Mouse (Mus musculus): ENCODE measurements around the gene Snip1.
A peak's percentile ranks its signal among the peaks of the same experiment; 100 is the strongest.

Snip1 gene

DNA sequence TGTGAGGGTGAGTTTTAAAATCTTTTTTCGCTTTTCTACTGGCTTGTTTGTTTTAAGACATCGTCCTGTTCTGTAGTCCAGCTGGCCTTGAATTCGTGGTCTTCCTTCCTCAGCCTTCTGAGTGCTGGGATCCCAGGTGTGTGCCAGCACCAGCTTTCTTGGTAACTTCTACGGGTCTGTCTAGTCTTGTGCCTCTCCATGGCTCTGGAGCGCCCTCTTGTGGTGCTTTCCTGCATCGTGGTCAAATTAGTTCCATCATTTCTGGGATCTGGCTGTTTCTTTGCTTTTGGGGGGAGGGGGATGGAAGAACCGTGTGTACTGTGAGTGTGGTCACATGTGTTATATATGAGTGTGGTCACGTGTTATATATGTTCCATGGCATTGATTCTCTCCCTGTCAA is 33.0 kb downstream of the Snip1 start:
- peak; percentile 77 for DNase-seq (ENCODE audit: low read depth)

DNA sequence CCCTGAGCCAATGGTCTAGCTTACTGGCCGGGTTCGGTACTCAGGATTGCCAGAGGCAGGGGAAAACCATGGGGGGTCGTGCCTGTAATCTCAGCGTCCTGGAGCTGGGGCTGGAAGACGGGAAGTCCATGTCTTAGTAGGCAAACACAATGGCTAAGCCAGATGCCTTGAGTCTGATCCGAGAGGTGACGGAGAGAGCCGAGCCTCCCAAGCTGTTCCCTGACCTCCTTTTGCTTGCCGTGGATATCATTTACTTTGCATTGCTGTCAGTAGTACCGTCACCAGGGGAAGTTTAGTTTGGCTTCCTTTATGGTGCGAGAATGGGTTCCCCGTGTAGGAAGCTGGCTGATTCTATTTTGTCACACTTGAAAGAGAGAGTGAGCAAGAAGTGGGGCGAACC is 34.9 kb downstream of the Snip1 start:
- no peak for DNase-seq (ENCODE audit: low read depth)

- no peak for DNase-seq (ENCODE audit: low read depth)
Observed at GRCm38 (mm10) chr4:125105354-125105753, 38.9 kb downstream of the Snip1 start.

- no peak for DNase-seq (ENCODE audit: low read depth)
Observed at GRCm38 (mm10) chr4:125114638-125115037, 48.2 kb downstream of the Snip1 start.

DNA sequence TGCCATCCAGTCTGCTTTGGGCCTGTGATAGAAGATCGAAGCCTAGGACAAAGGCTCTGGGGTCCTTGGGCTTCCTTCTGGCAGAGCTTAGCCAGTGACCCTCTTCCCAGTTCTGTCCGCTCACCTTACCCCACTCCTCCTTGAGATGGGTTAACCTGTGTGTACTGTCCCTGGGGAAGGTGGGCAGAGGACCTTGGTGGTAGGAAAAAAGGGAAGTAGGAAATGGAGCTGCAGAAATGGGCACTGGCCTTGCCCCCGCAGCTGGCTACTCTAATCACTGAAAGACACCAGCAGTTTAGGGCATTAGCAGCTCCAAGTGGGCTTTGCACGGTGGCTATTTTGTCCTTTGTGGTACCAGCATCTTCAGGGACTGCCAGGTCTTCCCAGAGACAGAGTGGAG is 48.6 kb downstream of the Snip1 start:
- DNase-seq (ENCODE audit: low read depth), result no peak

GRCm38 (mm10) chr4:125115710-125116089 is 49.2 kb downstream of the Snip1 start:
- DNase-seq (ENCODE audit: low read depth), result no peak

DNA sequence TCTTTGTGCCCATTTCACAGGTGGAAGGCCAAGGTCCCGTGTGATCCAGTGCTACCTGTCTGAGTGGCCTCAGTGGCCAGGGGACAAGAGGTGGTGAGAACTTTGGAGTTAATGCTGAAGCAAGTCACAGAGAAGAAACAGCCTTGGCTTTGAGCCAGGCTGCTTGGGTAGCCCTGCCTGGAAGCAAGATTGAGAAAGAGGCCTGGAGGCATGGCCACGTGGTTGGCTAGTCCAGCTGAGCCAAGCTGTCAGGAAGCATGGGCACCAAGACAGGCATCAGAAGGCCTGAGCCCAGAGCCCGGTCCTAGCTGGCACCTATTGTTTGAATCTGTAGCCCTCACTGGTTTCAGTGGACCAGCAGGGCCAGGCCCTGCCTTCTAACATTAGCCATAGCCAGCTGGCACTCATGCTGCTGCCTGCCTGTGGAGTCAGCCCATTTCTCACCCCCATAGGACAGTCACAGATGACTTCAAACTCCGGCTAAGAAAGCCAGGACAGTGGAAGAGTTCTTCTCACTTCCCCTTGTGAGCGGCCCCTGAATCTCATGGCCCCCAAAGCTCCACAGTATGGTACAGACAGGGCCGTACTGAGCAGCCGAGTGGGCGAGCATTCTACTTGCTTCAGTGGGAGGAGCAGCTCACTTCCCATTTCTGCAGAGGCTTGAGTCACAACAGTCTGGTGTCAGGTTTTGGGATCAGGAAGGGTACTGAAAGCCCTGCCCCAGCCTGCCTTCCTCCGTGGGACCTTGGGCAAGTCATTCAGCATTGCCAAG is 49.8 kb downstream of the Snip1 start:
- no peak for DNase-seq (ENCODE audit: low read depth)

GRCm38 (mm10) chr4:125116929-125117328 is 50.5 kb downstream of the Snip1 start:
- no peak for DNase-seq (ENCODE audit: low read depth)

GRCm38 (mm10) chr4:125117902-125118320 is 51.4 kb downstream of the Snip1 start:
- no peak for DNase-seq (ENCODE audit: low read depth)

DNA sequence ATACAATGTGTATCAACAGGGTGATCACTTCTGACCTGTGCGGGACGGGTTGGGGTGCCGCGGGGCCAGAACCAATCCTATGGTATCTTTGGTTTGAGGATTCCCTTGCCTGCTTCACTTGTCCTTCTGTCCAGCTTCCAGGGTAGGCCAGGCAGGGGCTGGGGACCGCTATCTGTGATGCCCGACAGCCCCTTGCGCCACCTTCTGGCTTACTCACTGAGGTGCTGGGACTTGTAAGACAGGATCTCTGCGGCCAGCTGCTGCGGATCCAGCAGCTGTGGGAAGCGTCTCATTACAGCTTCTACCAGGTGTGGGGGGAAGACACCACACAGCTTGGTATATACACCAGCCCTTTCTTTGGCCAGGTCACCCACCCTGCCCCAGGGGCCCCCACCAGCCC is 52.6 kb downstream of the Snip1 start:
- DNase-seq (ENCODE audit: low read depth), result no peak

DNA sequence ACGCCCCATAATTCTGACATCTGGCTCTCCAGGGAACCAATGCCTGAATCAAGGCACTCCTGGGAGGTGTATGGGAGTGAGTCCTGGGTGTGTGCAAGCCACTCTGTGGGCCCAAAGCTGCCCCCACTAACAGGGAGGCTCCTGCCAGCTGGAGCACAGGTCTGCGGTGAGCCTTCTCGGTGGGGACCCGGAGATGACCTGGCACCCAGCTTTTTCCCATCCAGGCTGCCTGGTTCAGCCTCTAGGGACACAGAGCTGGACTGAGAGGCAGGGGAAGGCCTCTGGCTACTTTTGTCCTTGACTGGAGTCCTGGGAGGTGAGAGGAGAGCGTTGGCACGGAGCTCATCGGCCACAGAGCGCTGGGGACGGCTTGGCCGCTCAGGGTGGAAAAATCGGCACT is 53.2 kb downstream of the Snip1 start:
- no peak for DNase-seq (ENCODE audit: low read depth)

GRCm38 (mm10) chr4:125122431-125123278 is 56.2 kb downstream of the Snip1 start:
- DNase-seq (ENCODE audit: low read depth), result no peak

DNA sequence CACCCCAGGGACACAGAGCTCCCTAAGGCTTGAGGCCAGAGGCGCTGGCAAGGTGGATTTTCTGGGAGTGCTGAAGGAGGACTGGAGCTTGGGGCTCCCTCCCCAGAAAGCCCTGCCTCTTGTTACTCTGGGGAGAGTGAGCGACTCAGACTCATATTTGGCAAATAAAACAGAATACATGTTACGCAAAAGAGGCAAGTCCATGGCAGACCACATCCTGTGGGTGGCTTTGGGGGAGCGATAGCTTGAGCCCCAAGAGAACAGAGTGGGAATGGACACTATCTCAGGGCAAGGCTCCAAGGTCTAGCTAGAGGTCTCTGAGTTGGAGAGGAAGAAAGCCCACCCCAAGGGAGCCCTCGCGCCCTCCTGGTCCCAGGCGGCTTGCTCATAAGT is 56.8 kb downstream of the Snip1 start:
- no peak for DNase-seq (ENCODE audit: low read depth)

Measured in c-Kit-positive CD71-positive TER-119-negative erythroid progenitor cells, embryonic 14.5 days (primary cell).